Mouse (Mus musculus) liver, embryonic 12.5 days (tissue): Measurements from ENCODE around the gene Tspan10. TPM values are rescaled to one million over a fixed set of nuclear protein-coding genes. Genes with fewer than 3 reads are reported as not detected.

ENCODE experiments used
- ATAC-seq: fragments of 200-750 bp; cut with Nextera tagmentation; 2 replicates; pipeline ENCODE4 v1.8.0; 2017; ENCODE audit warnings: moderate number of reproducible peaks, mild to moderate bottlenecking, moderate library complexity
- H3K27ac ChIP-seq: fragments of 300-500 bp; sonication (generic); 2 replicates; pipeline ENCODE4 v1.5.1; 2016; ENCODE audit warnings: mild to moderate bottlenecking
- H3K27me3 ChIP-seq: fragments of 300-500 bp; sonication (generic); replicated peaks from 2 replicates; pipeline ENCODE4 v1.6.1; 2016; ENCODE audit warnings: mild to moderate bottlenecking, moderate library complexity
- H3K36me3 ChIP-seq: fragments of 300-500 bp; sonication (generic); 2 replicates; pipeline ENCODE4 v1.6.1; 2016; ENCODE audit warnings: mild to moderate bottlenecking, moderate library complexity
- H3K4me1 ChIP-seq: fragments of 300-500 bp; sonication (generic); 2 replicates; pipeline ENCODE4 v1.6.1; 2016
- H3K4me2 ChIP-seq: fragments of 300-500 bp; sonication (generic); 2 replicates; pipeline ENCODE4 v1.6.1; 2016; ENCODE audit warnings: mild to moderate bottlenecking, moderate library complexity
- H3K4me3 ChIP-seq: fragments of 300-500 bp; sonication (generic); 2 replicates; pipeline ENCODE4 v1.5.1; 2016; ENCODE audit warnings: mild to moderate bottlenecking, moderate library complexity
- H3K9ac ChIP-seq: fragments of 300-500 bp; sonication (generic); 2 replicates; pipeline ENCODE4 v1.6.1; 2016; ENCODE audit warnings: mild to moderate bottlenecking, moderate library complexity
- H3K9me3 ChIP-seq: fragments of 300-500 bp; sonication (generic); replicated peaks from 2 replicates; pipeline ENCODE4 v1.6.1; 2016; ENCODE audit warnings: mild to moderate bottlenecking, moderate library complexity
- WGBS: fragments of 180-500 bp; shearing (Covaris S2); methylation state at CpG from one replicate; pipeline ENCODE4 v1.1.7; 2016; ENCODE audit not compliant: insufficient replicate concordance; 5-methylcytosine and 5-hydroxymethylcytosine counted together
- polyA plus RNA-seq: library from polyadenylated mRNA; unstranded; fragments of >200 nt; fragmentation: Nextera tagmentation; extraction: Ambion mirVana; gene quantifications from 2 replicates; pipeline ENCODE4 v1.2.1, GENCODE M21; 2016

Gene Tspan10
- polyA plus RNA-seq, 1 experiment from 2014 or later, result not detected

GRCm38 (mm10) chr11:120457772-120458751, 15.6 kb downstream of the Tspan10 start, which contains the start of the genes Oxld1 and Ccdc137:
TSS of gene Oxld1 (minus strand) at chr11:120458068.
TSS of gene Ccdc137 (plus strand) at chr11:120458115.
- no peaks in the 10 kb centered on the region for H3K9me3 ChIP-seq
- peaks cover 47% of the 10 kb centered on the region for H3K4me1 ChIP-seq
- H3K27ac ChIP-seq, result peak within 1 kb of the TSS; percentile 89
- peaks cover 45% of the 10 kb centered on the region for H3K36me3 ChIP-seq
- ATAC-seq, result peak; percentile 84
- H3K4me3 ChIP-seq, result peak within 1 kb of the TSS; percentile 96
- H3K9ac ChIP-seq, result peak within 1 kb of the TSS; percentile 92
- H3K27me3 ChIP-seq, result 0 out of 2 replicates have a peak, but pooled peaks cover under 1% of the 10 kb centered on the region
- 2% methylated on average over 62 of the region's 62 CpGs for WGBS
- H3K4me2 ChIP-seq, result peak within 1 kb of the TSS; percentile 95

DNA sequence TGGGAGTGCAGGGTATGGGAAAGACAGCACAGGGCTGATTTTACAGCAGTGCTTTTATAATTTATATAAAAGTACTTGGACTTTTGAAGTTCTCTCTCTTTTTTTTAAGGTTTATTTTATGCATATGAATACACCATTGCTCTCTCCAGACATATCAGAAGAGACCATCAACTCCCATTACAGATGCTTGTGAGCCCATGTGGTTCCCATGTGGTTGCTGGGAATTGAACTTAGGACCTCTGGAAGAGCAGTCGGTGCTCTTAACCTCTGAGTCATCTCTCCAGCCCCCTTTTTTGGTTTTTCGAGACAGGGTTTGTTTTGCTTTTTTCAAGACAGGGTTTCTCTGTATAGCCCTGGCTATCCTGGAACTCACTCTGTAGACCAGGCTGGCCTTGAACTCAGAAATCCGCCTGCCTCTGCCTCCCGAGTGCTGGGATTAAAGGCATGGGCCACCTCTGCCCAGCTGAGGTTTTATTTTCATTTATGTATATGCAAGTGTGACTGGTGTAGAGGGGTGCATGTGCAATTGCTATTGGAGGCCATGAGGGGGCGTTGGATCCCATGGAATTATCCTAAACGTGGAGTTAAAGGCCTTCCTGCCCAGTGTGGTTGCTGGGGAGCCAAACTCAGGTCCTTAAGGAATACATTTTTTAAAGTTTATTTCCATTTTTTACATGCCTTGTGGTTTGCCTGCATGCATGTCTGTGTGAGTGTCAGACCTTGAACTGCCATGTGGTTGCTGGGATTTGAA, 16.6 kb downstream of the Tspan10 start:
- Histone ChIP-seq H3K27ac (peak overlapping the region; percentile 89), H3K9me3 (no peaks in the 10 kb centered on the region), H3K36me3 (peaks cover 55% of the 10 kb centered on the region), H3K9ac (peak overlapping the region; percentile 92), H3K4me3 (peak overlapping the region; percentile 96), H3K4me2 (peak overlapping the region; percentile 95), H3K4me1 (peaks cover 47% of the 10 kb centered on the region), H3K27me3 (no peaks in the 10 kb centered on the region)
- WGBS, result 26% methylated on average over 6 of the region's 6 CpGs
- ATAC-seq, result no peak

GRCm38 (mm10) chr11:120463536-120463935, 21.1 kb downstream of the Tspan10 start:
- ATAC-seq, result no peak

DNA sequence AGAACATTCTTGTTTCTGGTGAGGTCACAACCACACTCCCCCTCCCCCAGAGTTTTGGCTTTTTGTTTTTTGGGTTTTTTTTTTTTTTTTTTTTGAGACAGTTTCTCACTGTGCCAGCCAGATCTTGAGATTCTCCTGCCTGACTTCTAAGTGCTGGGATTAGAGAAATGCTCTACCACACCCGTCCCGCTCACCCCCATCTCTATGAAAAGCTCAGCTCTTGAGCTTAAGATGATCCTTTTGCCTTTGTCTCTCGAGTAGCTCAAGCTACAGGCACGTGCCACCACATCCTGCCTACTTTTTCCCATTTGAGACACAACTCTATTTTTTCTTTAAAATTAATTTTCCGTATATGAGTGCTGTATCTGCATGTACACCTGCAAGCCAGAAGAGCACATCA, 21.9 kb downstream of the Tspan10 start:
- peaks cover 70% of the 10 kb centered on the region for H3K36me3 ChIP-seq
- WGBS, result 84% methylated on average over 5 of the region's 5 CpGs
- H3K27me3 ChIP-seq, result no peaks in the 10 kb centered on the region
- H3K9me3 ChIP-seq, result no peaks in the 10 kb centered on the region
- ATAC-seq, result no peak
- H3K4me1 ChIP-seq, result peaks cover 46% of the 10 kb centered on the region
- H3K9ac ChIP-seq, result no peak overlapping the region
- H3K27ac ChIP-seq, result 0 out of 2 replicates have a peak overlapping the region, but pooled peaks have one; percentile 6
- no peak overlapping the region for H3K4me2 ChIP-seq
- H3K4me3 ChIP-seq, result no peak overlapping the region

More at GRCm38 (mm10) chr11:120463536-120463935, 21.1 kb downstream of the Tspan10 start:
- H3K27me3 ChIP-seq, result no peaks in the 10 kb centered on the region
- H3K27ac ChIP-seq, result no peak overlapping the region
- peaks cover 65% of the 10 kb centered on the region for H3K36me3 ChIP-seq
- peaks cover 46% of the 10 kb centered on the region for H3K4me1 ChIP-seq
- no peaks in the 10 kb centered on the region for H3K9me3 ChIP-seq
- H3K4me2 ChIP-seq, result no peak overlapping the region
- 83% methylated on average over 2 of the region's 2 CpGs for WGBS
- H3K9ac ChIP-seq, result no peak overlapping the region
- no peak overlapping the region for H3K4me3 ChIP-seq

- H3K4me1 ChIP-seq, result peaks cover 42% of the 10 kb centered on the region
- no peaks in the 10 kb centered on the region for H3K27me3 ChIP-seq
- no peaks in the 10 kb centered on the region for H3K9me3 ChIP-seq
- H3K4me2 ChIP-seq, result no peak overlapping the region
- H3K4me3 ChIP-seq, result no peak overlapping the region
- H3K9ac ChIP-seq, result no peak overlapping the region
- peaks cover 71% of the 10 kb centered on the region for H3K36me3 ChIP-seq
- ATAC-seq, result no peak
- H3K27ac ChIP-seq, result no peak overlapping the region
- 72% methylated on average over 4 of the region's 4 CpGs for WGBS
These were observed 23.1 kb downstream of the Tspan10 start for GRCm38 (mm10) chr11:120465521-120465920.

DNA sequence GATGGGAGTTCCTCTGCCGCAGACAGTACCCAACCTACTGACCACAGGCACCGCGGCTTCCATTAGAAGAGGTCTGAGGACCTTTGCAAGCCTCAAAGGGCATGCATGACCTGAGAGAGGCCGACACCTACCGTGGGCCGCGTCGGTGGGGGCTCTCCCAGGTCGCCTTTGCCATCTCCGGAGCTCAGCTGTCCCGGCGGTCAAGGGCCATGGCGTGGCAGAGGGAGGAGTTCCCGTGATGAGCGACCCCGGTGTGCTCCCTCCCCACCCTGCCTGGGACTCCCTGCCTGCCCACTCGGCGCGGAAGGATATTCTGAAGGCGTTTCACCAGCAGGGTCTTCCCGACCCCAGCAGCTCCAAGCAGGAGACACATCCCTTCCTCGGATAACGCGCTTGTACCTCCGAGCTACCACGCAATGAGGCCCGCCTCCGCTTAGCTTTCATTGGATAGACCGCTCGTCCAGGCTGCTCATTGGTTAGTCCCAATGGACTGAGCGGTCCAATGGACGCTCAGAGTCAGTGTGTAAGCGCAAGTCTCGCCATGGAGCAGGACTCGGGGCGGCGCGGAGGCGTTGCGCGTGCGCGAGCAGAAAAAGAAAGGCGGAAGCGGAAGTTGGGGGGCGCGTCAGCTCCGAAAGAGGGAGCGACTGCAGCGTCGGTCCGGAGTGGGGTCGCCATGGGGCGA, 24.7 kb downstream of the Tspan10 start, which contains the start of gene Arl16:
Gene Arl16 (minus strand): TSS at position 557 of the 685 bp plus-strand sequence.
- peaks cover 38% of the 10 kb centered on the region for H3K4me1 ChIP-seq
- peak within 1 kb of the TSS; percentile 87 for H3K9ac ChIP-seq
- no peaks in the 10 kb centered on the region for H3K27me3 ChIP-seq
- peak within 1 kb of the TSS; percentile 82 for H3K4me3 ChIP-seq
- no peaks in the 10 kb centered on the region for H3K9me3 ChIP-seq
- ATAC-seq, result peak; percentile 100
- peaks cover 71% of the 10 kb centered on the region for H3K36me3 ChIP-seq
- H3K4me2 ChIP-seq, result peak within 1 kb of the TSS; percentile 96
- H3K27ac ChIP-seq, result peak within 1 kb of the TSS; percentile 78
- WGBS, result under 1% methylated on average over 54 of the region's 54 CpGs

DNA sequence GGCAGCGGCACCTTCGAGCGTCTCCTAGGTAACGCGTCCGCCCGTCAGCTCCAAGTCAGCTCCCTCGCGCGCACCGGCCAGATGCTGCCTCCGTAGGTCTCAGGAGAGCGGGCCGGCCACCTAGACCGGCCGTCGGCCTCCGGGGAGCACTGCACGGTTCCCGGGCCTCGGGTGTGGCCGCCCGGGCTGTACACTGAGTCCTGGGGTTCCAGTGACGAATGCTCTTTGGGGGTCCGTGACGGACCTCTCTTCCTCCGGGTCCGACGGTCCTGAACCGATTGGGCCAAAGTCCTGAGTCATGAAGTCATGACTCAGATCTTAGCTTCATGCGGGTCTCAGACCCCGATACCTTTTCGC, 25.3 kb downstream of the Tspan10 start:
- Histone ChIP-seq H3K36me3 (peaks cover 71% of the 10 kb centered on the region), H3K4me1 (peaks cover 38% of the 10 kb centered on the region), H3K9ac (peak overlapping the region; percentile 87), H3K27ac (peak overlapping the region; percentile 78), H3K9me3 (no peaks in the 10 kb centered on the region), H3K4me2 (peak overlapping the region; percentile 96), H3K27me3 (no peaks in the 10 kb centered on the region), H3K4me3 (peak overlapping the region; percentile 82)
- under 1% methylated on average over 33 of the region's 33 CpGs for WGBS
- peak; percentile 70 for ATAC-seq

GRCm38 (mm10) chr11:120472052-120472451, 29.6 kb downstream of the Tspan10 start:
- Histone ChIP-seq H3K4me2 (no peak overlapping the region), H3K4me3 (no peak overlapping the region), H3K27me3 (no peaks in the 10 kb centered on the region), H3K9me3 (no peaks in the 10 kb centered on the region), H3K9ac (no peak overlapping the region), H3K27ac (no peak overlapping the region), H3K4me1 (peaks cover 22% of the 10 kb centered on the region), H3K36me3 (peaks cover 85% of the 10 kb centered on the region)
- 91% methylated on average over 6 of the region's 6 CpGs for WGBS
- no peak for ATAC-seq

DNA sequence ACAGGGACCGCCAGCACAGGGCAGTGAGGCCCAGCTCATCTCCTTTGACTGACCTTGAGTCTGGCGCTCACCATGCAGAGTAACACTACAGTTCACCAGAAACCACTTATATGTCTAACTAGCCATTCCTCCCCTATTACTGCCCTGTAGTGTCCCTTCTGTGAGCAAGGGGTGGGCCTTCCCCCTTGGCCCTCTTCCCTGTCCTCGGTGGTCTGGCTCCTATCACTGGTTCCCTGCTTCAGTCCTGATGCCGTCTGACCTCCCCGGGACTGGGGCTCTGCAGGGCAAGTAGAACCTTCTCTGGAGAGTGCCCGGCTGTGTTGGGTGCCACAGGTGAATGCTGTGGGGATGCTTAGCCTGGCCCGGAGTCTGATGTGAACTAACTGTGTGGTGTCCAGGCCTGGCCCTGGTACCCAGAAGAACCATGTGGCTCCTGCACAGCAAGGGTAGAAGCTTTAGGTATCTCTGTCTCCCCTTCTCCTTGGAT, 41.0 kb downstream of the Tspan10 start:
- no peak for ATAC-seq
- H3K27ac ChIP-seq, result peak overlapping the region; percentile 80
- peak overlapping the region; percentile 90 for H3K4me2 ChIP-seq
- H3K9me3 ChIP-seq, result no peaks in the 10 kb centered on the region
- H3K36me3 ChIP-seq, result peaks cover 83% of the 10 kb centered on the region
- 82% methylated on average over 7 of the region's 7 CpGs for whole genome bisulfite sequencing
- peak overlapping the region; percentile 95 for H3K4me3 ChIP-seq
- peak overlapping the region; percentile 93 for H3K9ac ChIP-seq
- peaks cover 55% of the 10 kb centered on the region for H3K4me1 ChIP-seq
- no peaks in the 10 kb centered on the region for H3K27me3 ChIP-seq

- peak; percentile 92 for ATAC-seq
- under 1% methylated on average over 60 of the region's 60 CpGs for WGBS
These were observed 42.0 kb downstream of the Tspan10 start, which contains the start of gene Mrpl12 for GRCm38 (mm10) chr11:120484265-120484981. TSS of gene Mrpl12 (plus strand) at chr11:120484613.

More at GRCm38 (mm10) chr11:120484265-120484981, 42.0 kb downstream of the Tspan10 start, which contains the start of gene Mrpl12:
- Histone ChIP-seq H3K27me3 (no peaks in the 10 kb centered on the region), H3K4me3 (peak within 1 kb of the TSS; percentile 95), H3K9ac (peak within 1 kb of the TSS; percentile 93), H3K4me2 (peak within 1 kb of the TSS; percentile 90), H3K4me1 (peaks cover 64% of the 10 kb centered on the region), H3K9me3 (no peaks in the 10 kb centered on the region), H3K36me3 (peaks cover 80% of the 10 kb centered on the region), H3K27ac (peak within 1 kb of the TSS; percentile 80)
